Mouse (Mus musculus) testis, adult 2 months (tissue): Measurements from ENCODE around the gene Palm. TPM values are rescaled to one million over a fixed set of nuclear protein-coding genes. Genes with fewer than 3 reads are reported as not detected.

Experiments
- H3K27ac ChIP-seq: fragments of 200-500 bp; 2 replicates; pipeline ENCODE4 v1.5.1; 2012; ENCODE audit warnings: low read depth, low read length; ENCODE audit not compliant: control insufficient read depth, insufficient read depth
- H3K27me3 ChIP-seq: fragments of 200-500 bp; 2 replicates; pipeline ENCODE4 v1.6.1; 2012; ENCODE audit warnings: mild to moderate bottlenecking, low read length, moderate library complexity; ENCODE audit not compliant: control insufficient read depth, insufficient read depth
- H3K36me3 ChIP-seq: fragments of 200-500 bp; 2 replicates; pipeline ENCODE4 v1.6.1; 2012; ENCODE audit warnings: mild to moderate bottlenecking, low read length; ENCODE audit not compliant: control insufficient read depth, insufficient read depth
- H3K4me1 ChIP-seq: fragments of 200-500 bp; 2 replicates; pipeline ENCODE4 v1.6.1; 2012; ENCODE audit warnings: low read length; ENCODE audit not compliant: control insufficient read depth, insufficient read depth
- H3K4me3 ChIP-seq: fragments of 200-500 bp; 2 replicates; pipeline ENCODE4 v1.5.1; 2012; ENCODE audit warnings: low read depth, mild to moderate bottlenecking, low read length, moderate library complexity, mixed read lengths; ENCODE audit not compliant: control insufficient read depth
- CTCF ChIP-seq: fragments of 200-500 bp; IDR thresholded peaks from 2 replicates; pipeline ENCODE4 v1.5.1; 2012; ENCODE audit warnings: low read depth, mild to moderate bottlenecking, inconsistent platforms, low read length, moderate library complexity; ENCODE audit not compliant: control insufficient read depth, insufficient read depth, insufficient replicate concordance
- POLR2A ChIP-seq: fragments of 200-500 bp; IDR thresholded peaks from 2 replicates; pipeline ENCODE4 v1.6.1; 2012; ENCODE audit warnings: low read depth, mild to moderate bottlenecking, inconsistent platforms, low read length, moderate library complexity; ENCODE audit not compliant: control insufficient read depth
- polyA plus RNA-seq: library from polyadenylated mRNA; depleted of rRNA; stranded (reverse); fragments of >200 nt; gene quantifications from 2 replicates; pipeline ENCODE4 v1.2.3, GENCODE M21; 2012

Palm gene
- polyA plus RNA-seq, 1 experiment: 8.1 TPM

- no peak for TF ChIP-seq CTCF
- Histone ChIP-seq H3K27me3 (no peaks in the 10 kb centered on the region), H3K4me1 (peaks cover 36% of the 10 kb centered on the region), H3K4me3 (no peak overlapping the region), H3K27ac (no peak overlapping the region), H3K36me3 (no peaks in the 10 kb centered on the region)
Measured at GRCm38 (mm10) chr10:79800508-79800907, 7.1 kb downstream of the Palm start.

- Histone ChIP-seq H3K36me3 (no peaks in the 10 kb centered on the region), H3K27me3 (no peaks in the 10 kb centered on the region), H3K4me1 (peaks cover 46% of the 10 kb centered on the region), H3K4me3 (no peak overlapping the region), H3K27ac (peak overlapping the region; percentile 0; the same call in 1 of the 2 replicates)
- no peak for TF ChIP-seq CTCF
- no peak for TF ChIP-seq POLR2A
Measured at GRCm38 (mm10) chr10:79801837-79802236, 8.5 kb downstream of the Palm start.

GRCm38 (mm10) chr10:79802331-79802971, 9.1 kb downstream of the Palm start:
- no peak for TF ChIP-seq CTCF
- no peak for TF ChIP-seq POLR2A
- Histone ChIP-seq H3K4me1 (peaks cover 50% of the 10 kb centered on the region), H3K27me3 (no peaks in the 10 kb centered on the region), H3K4me3 (no peak overlapping the region), H3K27ac (peak overlapping the region; percentile 73), H3K36me3 (no peaks in the 10 kb centered on the region)

- TF ChIP-seq CTCF (no peak), POLR2A (no peak)
- Histone ChIP-seq H3K4me1 (peaks cover 54% of the 10 kb centered on the region), H3K36me3 (no peaks in the 10 kb centered on the region), H3K27me3 (no peaks in the 10 kb centered on the region), H3K27ac (peak overlapping the region; percentile 55), H3K4me3 (peak overlapping the region; percentile 84)
Measured at GRCm38 (mm10) chr10:79803716-79804323, 10.4 kb downstream of the Palm start.

- Histone ChIP-seq H3K36me3 (no peaks in the 10 kb centered on the region), H3K4me1 (peaks cover 54% of the 10 kb centered on the region), H3K27ac (peak overlapping the region; percentile 39; the same call in 1 of the 2 replicates), H3K4me3 (no peak overlapping the region), H3K27me3 (no peaks in the 10 kb centered on the region)
- no peak for TF ChIP-seq CTCF
- no peak for TF ChIP-seq POLR2A
Measured at GRCm38 (mm10) chr10:79805636-79806035, 12.3 kb downstream of the Palm start.

- Histone ChIP-seq H3K27ac (no peak overlapping the region), H3K4me3 (no peak overlapping the region), H3K4me1 (peaks cover 54% of the 10 kb centered on the region), H3K36me3 (no peaks in the 10 kb centered on the region), H3K27me3 (no peaks in the 10 kb centered on the region)
- TF ChIP-seq CTCF: no peak
- no peak for TF ChIP-seq POLR2A
Measured at GRCm38 (mm10) chr10:79806331-79806730, 13.0 kb downstream of the Palm start.

- peaks cover 50% of the 10 kb centered on the region for H3K4me1 ChIP-seq
- no peaks in the 10 kb centered on the region for H3K36me3 ChIP-seq
Measured at GRCm38 (mm10) chr10:79806972-79807371, 13.6 kb downstream of the Palm start.

More at GRCm38 (mm10) chr10:79806972-79807371, 13.6 kb downstream of the Palm start:
- Histone ChIP-seq H3K4me3 (no peak overlapping the region), H3K27ac (no peak overlapping the region; the same call in 1 of the 2 replicates), H3K27me3 (no peaks in the 10 kb centered on the region)
- TF ChIP-seq POLR2A: no peak
